Mouse (Mus musculus) gastrocnemius, adult 18-20 months (tissue): ENCODE results near the gene Mgl2. TPM values are rescaled to one million over a fixed set of nuclear protein-coding genes. Genes with fewer than 3 reads are reported as not detected.
A peak's percentile ranks its signal among the peaks of the same experiment; 100 is the strongest.
"Not testable (repeated sequence)": the region's sequence is repeated elsewhere in the genome, so short reads cannot be mapped to it uniquely, and the experiment has no call there.

Source experiments
- DNase-seq: peaks from one replicate; pipeline ENCODE4 v3.0.0; 2021; ENCODE audit warnings: low spot score
- total RNA-seq, 2 experiments: library from RNA; stranded (reverse); gene quantifications; 2 replicates each; pipeline ENCODE4 v1.2.3; 2021

Gene Mgl2
- total RNA-seq, 2 experiments from 2014 or later, result 0.87 to 2.0 TPM

DNA sequence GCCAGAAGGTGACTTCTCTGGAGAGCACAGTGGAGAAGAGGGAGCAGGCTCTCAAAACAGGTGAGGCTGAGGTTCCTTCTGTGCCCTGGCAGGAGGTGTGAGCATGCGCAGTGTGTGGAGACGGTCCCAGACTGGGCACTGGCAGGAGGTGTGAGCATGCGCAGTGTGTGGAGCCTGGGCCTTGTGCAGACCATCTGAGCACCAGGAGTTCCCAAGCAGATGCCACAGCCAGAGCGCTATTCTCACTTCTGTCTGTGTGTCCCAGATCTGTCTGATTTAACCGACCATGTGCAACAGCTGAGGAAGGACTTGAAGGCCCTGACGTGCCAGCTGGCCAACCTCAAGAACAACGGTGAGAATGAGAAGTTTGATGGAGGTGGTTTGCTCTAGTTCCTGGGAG is 39.3 kb downstream of the Mgl2 start:
- not testable (repeated sequence) for DNase-seq

DNA sequence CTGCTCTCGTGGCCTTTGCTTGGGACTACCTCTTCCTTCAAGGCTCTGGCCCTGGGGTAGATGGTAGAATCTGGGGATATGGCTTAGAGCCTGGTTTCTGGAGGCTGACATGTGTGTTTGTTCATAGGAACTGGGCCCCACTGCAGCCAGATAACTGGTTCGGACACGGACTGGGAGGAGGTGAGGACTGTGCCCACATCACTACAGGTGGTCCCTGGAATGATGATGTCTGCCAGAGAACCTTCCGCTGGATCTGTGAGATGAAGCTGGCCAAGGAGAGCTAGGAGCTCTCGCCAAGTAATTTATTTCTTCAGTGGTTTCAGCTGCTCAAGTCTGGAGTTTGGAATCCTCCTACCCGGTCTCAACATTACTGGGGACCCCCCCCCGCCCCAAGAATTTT is 40.2 kb downstream of the Mgl2 start:
- DNase-seq, result no peak

GRCm38 (mm10) chr11:70171181-70171580 is 41.1 kb downstream of the Mgl2 start:
- DNase-seq, result no peak

DNA sequence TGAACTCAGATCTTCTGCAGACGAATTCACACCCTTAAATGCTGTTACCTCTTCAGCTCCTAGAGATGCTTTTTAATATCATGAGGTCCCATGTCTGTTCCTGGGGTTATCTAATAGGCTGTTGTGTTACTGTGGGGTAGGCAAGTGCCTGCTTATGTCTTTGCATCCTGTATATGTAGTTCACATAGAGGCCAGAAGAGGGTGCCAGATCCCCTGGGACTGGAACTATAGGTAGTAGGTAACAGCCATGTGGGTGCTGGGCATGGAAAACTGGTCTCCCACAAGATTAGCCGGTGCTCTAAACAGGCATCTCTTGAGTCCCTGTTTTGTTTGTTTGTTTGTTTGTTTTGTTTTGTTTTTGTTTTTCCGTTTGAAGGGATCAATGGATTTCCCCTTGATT is 41.7 kb downstream of the Mgl2 start:
- peak; percentile 28 for DNase-seq

DNA sequence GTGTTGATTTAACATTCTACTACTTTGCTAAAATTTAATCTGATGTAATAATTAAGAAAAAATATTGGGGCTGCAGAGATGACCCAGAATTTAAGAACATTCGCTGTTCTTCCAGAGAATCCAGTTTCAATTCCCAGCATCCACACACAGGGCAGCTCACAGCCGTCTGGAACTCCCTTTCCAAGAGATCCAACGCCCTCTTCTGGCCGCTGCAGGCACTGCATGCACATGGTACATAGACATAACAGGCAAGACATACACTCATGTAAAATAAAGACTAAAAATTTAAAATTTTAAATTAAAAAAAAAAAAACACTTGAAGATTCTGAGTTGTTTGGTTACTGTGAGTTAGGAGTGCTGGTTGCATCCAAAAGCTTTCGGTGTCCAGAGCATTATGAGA is 42.2 kb downstream of the Mgl2 start:
- no peak for DNase-seq

DNA sequence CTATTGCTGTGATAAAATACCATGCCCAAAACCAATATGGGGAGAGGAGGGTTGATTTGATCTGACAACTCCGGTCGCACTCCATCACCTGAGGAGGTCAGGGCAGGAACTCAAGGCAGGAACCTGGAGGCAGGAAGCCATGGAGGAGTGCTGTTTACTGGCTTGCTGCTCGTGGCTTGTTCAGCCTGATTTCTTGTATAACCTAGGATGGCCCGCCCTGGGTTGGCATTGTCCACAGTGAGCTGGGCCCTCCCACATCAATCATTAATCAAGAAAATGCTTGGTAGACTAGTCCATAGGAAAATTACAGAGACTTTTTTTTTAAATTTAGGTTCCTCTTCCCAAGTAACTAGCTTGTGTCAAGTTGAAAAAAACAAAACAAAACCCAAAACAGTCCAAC is 44.4 kb downstream of the Mgl2 start:
- DNase-seq, result no peak

DNA sequence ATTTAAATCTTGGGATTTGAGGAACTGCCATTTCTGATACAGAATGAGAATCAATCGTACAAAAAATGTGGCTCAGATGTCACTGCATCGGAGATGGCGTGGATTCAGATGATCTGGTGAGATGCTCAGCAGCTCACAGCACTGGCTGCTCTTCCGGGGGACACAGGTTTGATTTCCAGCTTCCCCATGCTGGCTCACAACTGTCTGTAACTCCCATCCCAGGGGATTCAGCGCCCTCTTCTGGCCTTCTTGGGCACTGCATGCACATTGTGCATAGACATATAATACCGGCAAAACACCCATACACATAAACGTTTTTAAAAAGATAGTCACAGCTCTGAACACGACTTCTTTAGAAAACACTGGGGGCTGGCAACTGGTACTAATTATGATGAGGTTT is 47.5 kb downstream of the Mgl2 start:
- no peak for DNase-seq

GRCm38 (mm10) chr11:70178311-70178710 is 48.2 kb downstream of the Mgl2 start:
- DNase-seq, result no peak

GRCm38 (mm10) chr11:70178756-70179155 is 48.6 kb downstream of the Mgl2 start:
- no peak for DNase-seq

DNA sequence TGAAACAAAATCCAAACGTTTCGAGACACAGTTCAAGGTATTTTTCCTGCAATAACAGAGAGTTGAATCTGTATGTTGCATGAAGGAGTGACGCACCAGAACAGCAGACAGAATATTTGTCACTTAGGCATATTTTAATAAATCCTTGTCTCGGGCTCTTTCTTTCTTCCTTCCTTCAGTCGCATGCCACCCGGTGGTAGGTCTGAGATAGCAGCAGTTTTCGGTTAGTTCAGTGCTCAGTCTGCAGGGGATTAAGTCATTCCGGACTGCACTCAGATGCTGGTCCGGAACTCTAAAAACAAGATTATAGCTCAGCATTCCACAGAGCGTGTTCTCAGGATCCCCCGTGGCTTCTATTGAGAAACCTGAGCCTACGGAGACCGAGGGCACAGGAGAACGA is 49.3 kb downstream of the Mgl2 start:
- no peak for DNase-seq

DNA sequence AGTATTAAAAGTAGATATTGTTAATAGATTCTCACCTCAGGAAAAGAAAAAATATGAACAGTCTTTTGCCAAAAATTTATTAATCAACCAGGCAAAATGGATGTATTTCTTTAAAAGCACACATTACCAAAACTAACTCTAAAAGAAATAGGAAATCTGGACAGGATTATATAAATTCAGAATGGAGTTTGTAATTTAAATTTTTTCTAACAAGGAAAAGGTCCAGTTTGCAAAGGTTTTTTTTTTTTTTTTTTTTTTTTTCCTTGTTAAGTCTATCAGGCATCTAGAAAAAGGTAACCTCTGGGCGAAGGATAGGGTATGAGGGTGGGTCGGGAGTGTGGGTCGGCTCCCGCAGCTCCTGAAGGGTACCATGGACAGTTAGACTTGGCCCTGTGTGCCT is 50.4 kb downstream of the Mgl2 start:
- DNase-seq, result no peak

- no peak for DNase-seq
These were observed 55.0 kb downstream of the Mgl2 start for GRCm38 (mm10) chr11:70185120-70185519.

Other genes starting within 250 kb of the Mgl2 start
- 1 to 10 TPM; 1.3 to 1.5 TPM for gene Kctd11, start 248.9 kb upstream of the Mgl2 start, total RNA-seq
- gene Acap1, start 234.8 kb upstream of the Mgl2 start, total RNA-seq, result under 1 TPM; 0.21 to 0.30 TPM
- under 1 TPM; 0.24 to 0.25 TPM for gene 2810408A11Rik, start 229.3 kb upstream of the Mgl2 start, total RNA-seq
- gene Neurl4, start 229.3 kb upstream of the Mgl2 start, total RNA-seq, result 10 to 100 TPM; 25.9 to 27.4 TPM
- gene Gps2, start 216.4 kb upstream of the Mgl2 start, total RNA-seq, result 10 to 100 TPM; 50.8 to 55.8 TPM
- gene Eif5a, start 208.4 kb upstream of the Mgl2 start, total RNA-seq, result 100 to 1,000 TPM; 408 to 425 TPM
- 10 to 100 TPM in 1 of 2 experiments, 1 to 10 TPM in 1; 9.3 to 11.4 TPM for gene Ybx2, start 194.5 kb upstream of the Mgl2 start, total RNA-seq
- 100 to 1,000 TPM; 424 to 439 TPM for gene Slc2a4, start 182.1 kb upstream of the Mgl2 start, total RNA-seq
- not detected for gene Cldn7, start 165.6 kb upstream of the Mgl2 start, total RNA-seq
- 100 to 1,000 TPM; 222 to 237 TPM for gene Ctdnep1, start 149.2 kb upstream of the Mgl2 start, total RNA-seq
- 10 to 100 TPM; 35.1 to 35.3 TPM for gene Elp5, start 147.8 kb upstream of the Mgl2 start, total RNA-seq
- 100 to 1,000 TPM; 211 to 222 TPM for gene Gabarap, start 139.2 kb upstream of the Mgl2 start, total RNA-seq
- 10 to 100 TPM; 18.0 to 19.2 TPM for gene Phf23, start 134.6 kb upstream of the Mgl2 start, total RNA-seq
- 1 to 10 TPM; 3.5 to 4.3 TPM for gene Dvl2, start 129.7 kb upstream of the Mgl2 start, total RNA-seq
- 100 to 1,000 TPM; 319 to 378 TPM for gene Acadvl, start 114.9 kb upstream of the Mgl2 start, total RNA-seq
- 1 to 10 TPM; 3.4 to 5.3 TPM for gene Dlg4, start 113.4 kb upstream of the Mgl2 start, total RNA-seq
- gene Asgr1, start 76.2 kb upstream of the Mgl2 start, total RNA-seq, result not detected
- under 1 TPM in 1 of 2 experiments, not detected in 1; 0.47 TPM for gene Asgr2, start 37.7 kb upstream of the Mgl2 start, total RNA-seq
- gene Clec10a, start 25.9 kb downstream of the Mgl2 start, total RNA-seq, result 1 to 10 TPM; 3.2 to 3.3 TPM
- gene Slc16a11, start 82.4 kb downstream of the Mgl2 start, total RNA-seq, result under 1 TPM in 1 of 2 experiments, not detected in 1; 0.50 TPM
- under 1 TPM; 0.14 to 0.50 TPM for gene Slc16a13, start 90.7 kb downstream of the Mgl2 start, total RNA-seq
- 1 to 10 TPM in 1 of 2 experiments, under 1 TPM in 1; 0.82 to 5.1 TPM for gene Bcl6b, start 99.5 kb downstream of the Mgl2 start, total RNA-seq
- gene 0610010K14Rik, start 107.6 kb downstream of the Mgl2 start, total RNA-seq, result 10 to 100 TPM; 30.3 to 30.7 TPM
- 1 to 10 TPM; 3.2 to 3.3 TPM for gene Gm21988, start 109.5 kb downstream of the Mgl2 start, total RNA-seq
- 100 to 1,000 TPM; 120 to 133 TPM for gene Rnasek, start 109.5 kb downstream of the Mgl2 start, total RNA-seq
- 1 to 10 TPM; 1.2 to 1.5 TPM for gene Alox12, start 125.0 kb downstream of the Mgl2 start, total RNA-seq
- gene Alox12e, start 192.3 kb downstream of the Mgl2 start, total RNA-seq, result not detected
- gene Alox15, start 221.7 kb downstream of the Mgl2 start, total RNA-seq, result under 1 TPM; 0.12 to 0.34 TPM